Mouse (Mus musculus) megakaryocyte-erythroid progenitor cell, adult 5 weeks (primary cell): Measurements from ENCODE around the gene Lrrc71. TPM values are rescaled to one million over a fixed set of nuclear protein-coding genes. Genes with fewer than 3 reads are reported as not detected.

Source experiments
- polyA plus RNA-seq: library from polyadenylated mRNA; stranded (reverse); fragments of >175 nt; gene quantifications from 2 replicates; pipeline ENCODE4 v1.2.3, GENCODE M21; 2012

Lrrc71 gene
- polyA plus RNA-seq: 0.12 and 0.28 TPM in 2 replicates

DNA sequence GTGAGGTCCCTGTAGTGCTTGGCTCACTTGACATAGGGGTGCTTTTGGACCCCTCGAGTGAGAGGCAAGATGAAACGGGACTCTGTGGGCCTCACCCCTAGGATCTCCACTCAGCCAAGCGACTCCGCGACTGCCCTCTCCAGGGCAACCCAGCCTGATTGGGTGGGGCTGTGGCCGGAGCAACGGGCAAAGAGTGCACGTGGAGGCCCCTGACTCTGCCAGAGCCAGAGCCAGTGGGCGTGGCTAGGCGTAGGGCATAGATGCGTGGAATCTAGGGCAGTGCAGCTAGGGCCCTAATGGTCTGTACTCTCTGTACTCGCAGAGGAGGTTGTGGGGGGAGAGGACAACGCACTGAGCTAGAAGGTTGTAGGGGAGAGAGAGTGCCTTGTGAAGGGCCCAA is at the start of gene Lrrc71:
Gene Lrrc71 (minus strand): TSS at position 195 of the 400 bp plus-strand sequence.

DNA sequence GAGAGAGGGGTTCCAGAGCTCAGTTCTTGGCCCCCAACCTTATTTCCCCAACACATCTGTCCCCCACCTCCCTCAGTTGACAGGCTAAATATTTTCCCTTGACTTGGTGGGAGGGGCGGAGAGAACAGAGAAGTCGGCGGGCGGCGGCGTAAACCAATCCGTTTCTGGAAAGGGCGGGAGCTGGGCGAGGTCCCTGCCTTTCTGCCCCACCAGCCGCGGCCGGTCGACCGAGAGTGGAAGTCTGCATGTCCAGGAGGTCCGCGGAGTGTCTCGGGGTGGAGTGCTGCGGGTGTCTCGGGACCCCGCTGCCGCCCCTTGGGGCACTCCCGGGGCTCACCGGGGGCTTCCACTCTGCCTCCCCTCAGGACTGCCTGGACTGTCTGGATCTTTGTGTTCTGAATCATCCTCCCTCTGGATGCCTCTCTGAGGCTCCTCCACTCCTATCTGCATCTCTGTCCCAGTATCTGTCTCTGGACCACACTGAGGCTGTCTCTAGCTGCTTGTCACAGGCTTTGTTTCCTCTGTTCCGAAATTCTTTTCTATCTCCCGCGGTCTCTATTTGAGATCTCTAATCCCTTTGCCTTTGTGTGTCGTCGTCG is 48.4 kb upstream of the Lrrc71 start, which contains the start of gene Insrr:
Gene Insrr (plus strand): TSS at position 216 of the 599 bp plus-strand sequence.

DNA sequence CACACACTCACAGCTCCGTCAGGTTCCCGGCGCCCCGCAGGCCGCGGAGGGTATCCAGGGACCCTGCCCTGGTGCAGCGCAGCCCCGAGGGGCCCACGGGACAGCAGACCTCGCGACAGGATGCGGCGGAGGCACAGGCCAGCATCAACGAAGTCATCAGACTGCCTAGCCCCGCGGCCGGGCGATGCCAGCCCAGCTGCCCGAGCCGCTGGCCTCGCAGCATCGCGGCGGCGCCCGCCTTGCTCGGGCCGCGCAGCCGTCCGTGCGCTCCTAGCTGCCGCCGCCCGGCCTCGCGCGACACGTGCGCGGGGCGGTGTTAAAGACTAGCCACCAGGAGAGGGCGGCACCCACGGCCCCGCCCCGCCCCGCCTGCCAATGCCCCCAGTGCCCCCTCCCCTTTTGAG is 46.5 kb upstream of the Lrrc71 start, which contains the start of gene Ntrk1:
Gene Ntrk1 (minus strand): TSS at position 241 of the 404 bp plus-strand sequence.

Other genes starting within 250 kb of the Lrrc71 start
- gene Etv3, start 223.2 kb downstream of the Lrrc71 start, polyA plus RNA-seq: 18.7 and 23.8 TPM in 2 replicates
- 4.5 and 4.6 TPM in 2 replicates for gene Arhgef11, start 131.1 kb downstream of the Lrrc71 start, polyA plus RNA-seq
- not detected in 2 replicates for gene Ntrk1, start 46.5 kb upstream of the Lrrc71 start, polyA plus RNA-seq
- gene Insrr, start 48.3 kb upstream of the Lrrc71 start, polyA plus RNA-seq: 0.03 and 0.28 TPM in 2 replicates
- gene Pear1, start 75.7 kb upstream of the Lrrc71 start, polyA plus RNA-seq: 49.7 and 77.3 TPM in 2 replicates
- gene Sh2d2a, start 98.1 kb upstream of the Lrrc71 start, polyA plus RNA-seq: 2.7 and 4.9 TPM in 2 replicates
- gene Prcc, start 137.0 kb upstream of the Lrrc71 start, polyA plus RNA-seq: 82.0 and 91.6 TPM in 2 replicates
- gene Hdgf, start 157.7 kb upstream of the Lrrc71 start, polyA plus RNA-seq: 990 and 1,680 TPM in 2 replicates
- gene Mrpl24, start 170.9 kb upstream of the Lrrc71 start, polyA plus RNA-seq: 15.6 and 19.0 TPM in 2 replicates
- gene Isg20l2, start 181.7 kb upstream of the Lrrc71 start, polyA plus RNA-seq: 12.1 TPM in 2 replicates
- 22.8 and 28.5 TPM in 2 replicates for gene Rrnad1, start 182.1 kb upstream of the Lrrc71 start, polyA plus RNA-seq
- 0.45 TPM in 1 of 2 replicates, not detected in the other for gene Crabp2, start 200.0 kb upstream of the Lrrc71 start, polyA plus RNA-seq
- 0.15 and 0.16 TPM in 2 replicates for gene Nes, start 222.5 kb upstream of the Lrrc71 start, polyA plus RNA-seq